Mouse (Mus musculus) heart, adult 2 months (tissue): ENCODE measurements around the gene Etfrf1. TPM values are rescaled to one million over a fixed set of nuclear protein-coding genes. Genes with fewer than 3 reads are reported as not detected.
A peak's percentile ranks its signal among the peaks of the same experiment; 100 is the strongest.

Experiments
- DNase-seq, 2 experiments: peaks; one replicate each; pipeline ENCODE4 v3.0.0; 2021
- H3K27ac ChIP-seq: fragments of 200-600 bp; 2 replicates; pipeline ENCODE4 v1.8.1; 2022
- H3K27me3 ChIP-seq: fragments of 200-500 bp; 2 replicates; pipeline ENCODE4 v1.6.1; 2012; ENCODE audit warnings: mild to moderate bottlenecking, low read length, inconsistent platforms, mixed read lengths; ENCODE audit not compliant: control insufficient read depth, insufficient read depth
- H3K36me3 ChIP-seq: fragments of 200-500 bp; 2 replicates; pipeline ENCODE4 v1.6.1; 2012; ENCODE audit warnings: low read length, inconsistent platforms; ENCODE audit not compliant: control insufficient read depth, insufficient read depth
- H3K4me1 ChIP-seq: fragments of 200-500 bp; 2 replicates; pipeline ENCODE4 v1.6.1; 2011; ENCODE audit warnings: low read length; ENCODE audit not compliant: control insufficient read depth, insufficient read depth
- H3K4me3 ChIP-seq: fragments of 200-600 bp; 2 replicates; pipeline ENCODE4 v1.8.1; 2022
- H3K79me2 ChIP-seq: fragments of 200-500 bp; replicated peaks from 2 replicates; pipeline ENCODE4 v1.6.1; 2012; ENCODE audit warnings: mild to moderate bottlenecking, inconsistent platforms, low read length, moderate library complexity, mixed read lengths; ENCODE audit not compliant: control insufficient read depth, insufficient read depth
- H3K9ac ChIP-seq: fragments of 200-500 bp; 2 replicates; pipeline ENCODE4 v1.6.1; 2012; ENCODE audit warnings: low read depth, mild to moderate bottlenecking, control low read depth, inconsistent platforms, low read length, mixed read lengths
- CTCF ChIP-seq: fragments of 200-600 bp; IDR thresholded peaks from 2 replicates; pipeline ENCODE4 v1.8.1; 2022; ENCODE audit warnings: antibody characterized with exemption, mild to moderate bottlenecking, moderate library complexity
- EP300 ChIP-seq: fragments of 200-500 bp; IDR thresholded peaks from 2 replicates; pipeline ENCODE4 v1.6.1; 2011; ENCODE audit warnings: low read depth, low read length, control low read depth; ENCODE audit not compliant: insufficient read depth
- POLR2A ChIP-seq: fragments of 200-500 bp; IDR thresholded peaks from 2 replicates; pipeline ENCODE4 v1.6.1; 2011; ENCODE audit warnings: mild to moderate bottlenecking, low read depth, low read length, control low read depth; ENCODE audit not compliant: insufficient read depth
- WGBS: fragments of 180-500 bp; shearing (Covaris S2); methylation state at CpG from one replicate; pipeline ENCODE4 v1.1.7; 2018; 5-methylcytosine and 5-hydroxymethylcytosine counted together
- intact Hi-C: fragments of 180-260 bp; cut with DNase I; formaldehyde crosslinking; loops from one replicate; pipeline ENCODE4 v1.15.1; 2025
- polyA plus RNA-seq: library from polyadenylated mRNA; depleted of rRNA; stranded (reverse); fragments of >200 nt; gene quantifications from 2 replicates; pipeline ENCODE4 v1.2.3, GENCODE M21; 2012
- total RNA-seq, 2 experiments: library from RNA; stranded (reverse); gene quantifications; 2 replicates each; pipeline ENCODE4 v1.2.3; 2021

Gene Etfrf1
- total and polyA plus RNA-seq, 3 experiments = 36.3 to 107 (median 97.4) TPM

GRCm38 (mm10) chr6:145211376-145212305, 707 bp downstream of the Etfrf1 start:
- intact Hi-C loops = loop anchor here (2.0 kb wide), 1 partner anchor 37 kb away; no protein-coding TSS in a partner anchor
- H3K27ac ChIP-seq = peak overlapping the region; percentile 87
- peak overlapping the region; percentile 68 for H3K9ac ChIP-seq
- no peak for TF ChIP-seq POLR2A
- no peak for TF ChIP-seq CTCF
- TF ChIP-seq EP300 = no peak
- peak overlapping the region; percentile 91 for H3K4me3 ChIP-seq
- H3K4me1 ChIP-seq = no peaks in the 10 kb centered on the region
- no peaks in the 10 kb centered on the region for H3K79me2 ChIP-seq
- no peak for DNase-seq
- peaks cover 9% of the 10 kb centered on the region for H3K36me3 ChIP-seq
- H3K27me3 ChIP-seq = no peaks in the 10 kb centered on the region
- 1% methylated on average over 21 of the region's 21 CpGs for WGBS

- Histone ChIP-seq H3K79me2 (no peaks in the 10 kb centered on the region), H3K27me3 (no peaks in the 10 kb centered on the region), H3K27ac (no peak overlapping the region), H3K4me1 (no peaks in the 10 kb centered on the region), H3K9ac (no peak overlapping the region), H3K36me3 (peaks cover 9% of the 10 kb centered on the region), H3K4me3 (no peak overlapping the region)
- WGBS = 83% methylated on average over 2 of the region's 2 CpGs
- intact Hi-C loops = no loop called here
- TF ChIP-seq POLR2A (no peak), EP300 (no peak), CTCF (no peak)
- no peak for DNase-seq
These were observed 3.0 kb downstream of the Etfrf1 start for GRCm38 (mm10) chr6:145213916-145214315.

GRCm38 (mm10) chr6:145215826-145216225, 4.9 kb downstream of the Etfrf1 start:
- Histone ChIP-seq H3K4me1 (no peaks in the 10 kb centered on the region), H3K9ac (no peak overlapping the region), H3K4me3 (no peak overlapping the region), H3K79me2 (no peaks in the 10 kb centered on the region), H3K27ac (no peak overlapping the region), H3K27me3 (no peaks in the 10 kb centered on the region), H3K36me3 (peaks cover 9% of the 10 kb centered on the region)
- WGBS = 87% methylated on average over 3 of the region's 3 CpGs
- intact Hi-C loops = no loop called here
- no peak for DNase-seq
- TF ChIP-seq POLR2A (no peak), EP300 (no peak)

GRCm38 (mm10) chr6:145224246-145224645, 13.3 kb downstream of the Etfrf1 start:
- H3K27ac ChIP-seq = no peak overlapping the region
- no peaks in the 10 kb centered on the region; the same call in 1 of the 2 replicates for H3K36me3 ChIP-seq
- 88% methylated on average over 6 of the region's 6 CpGs for WGBS
- intact Hi-C loops = no loop called here
- H3K79me2 ChIP-seq = no peaks in the 10 kb centered on the region
- no peak overlapping the region for H3K9ac ChIP-seq
- no peaks in the 10 kb centered on the region for H3K27me3 ChIP-seq
- no peak overlapping the region for H3K4me3 ChIP-seq
- DNase-seq = no peak
- TF ChIP-seq POLR2A (no peak), CTCF (no peak), EP300 (no peak)
- no peaks in the 10 kb centered on the region; the same call in 1 of the 2 replicates for H3K4me1 ChIP-seq

- 68% methylated on average over 3 of the region's 3 CpGs for WGBS
- no peak overlapping the region for H3K4me3 ChIP-seq
- intact Hi-C loops = no loop called here
- H3K79me2 ChIP-seq = no peaks in the 10 kb centered on the region
- no peaks in the 10 kb centered on the region; the same call in 1 of the 2 replicates for H3K4me1 ChIP-seq
- H3K36me3 ChIP-seq = no peaks in the 10 kb centered on the region
- H3K27ac ChIP-seq = no peak overlapping the region
- H3K27me3 ChIP-seq = no peaks in the 10 kb centered on the region
- no peak for DNase-seq
- TF ChIP-seq POLR2A = no peak
- no peak for TF ChIP-seq EP300
- no peak for TF ChIP-seq CTCF
- no peak overlapping the region for H3K9ac ChIP-seq
These were observed 15.4 kb downstream of the Etfrf1 start for GRCm38 (mm10) chr6:145226296-145226695.

- DNase-seq = no peak
- Histone ChIP-seq H3K36me3 (peaks cover 6% of the 10 kb centered on the region), H3K27ac (no peak overlapping the region), H3K4me3 (no peak overlapping the region), H3K9ac (no peak overlapping the region), H3K27me3 (no peaks in the 10 kb centered on the region), H3K4me1 (no peaks in the 10 kb centered on the region), H3K79me2 (peaks cover 1% of the 10 kb centered on the region; the same call in 1 of the 2 replicates)
- 92% methylated on average over 1 of the region's 1 CpGs for WGBS
- TF ChIP-seq POLR2A = no peak
- TF ChIP-seq EP300 = no peak
- no peak for TF ChIP-seq CTCF
- intact Hi-C loops = no loop called here
These were observed 23.5 kb downstream of the Etfrf1 start for GRCm38 (mm10) chr6:145234391-145234790.
